Mouse (Mus musculus) heart, adult 18-20 months (tissue): Measurements from ENCODE around the gene Mixl1. TPM values are rescaled to one million over a fixed set of nuclear protein-coding genes. Genes with fewer than 3 reads are reported as not detected.

Experiments
- DNase-seq, 2 experiments: peaks; one replicate each; pipeline ENCODE4 v3.0.0; 2021 to 2022; ENCODE audit warnings: mixed read lengths in 1 of 2
- long read RNA-seq, 2 experiments: library from polyadenylated mRNA; stranded (forward); transcript quantifications; one replicate each; pipeline ENCODE4 v2.0.0; 2021
- total RNA-seq, 2 experiments: library from RNA; stranded (reverse); gene quantifications; 2 replicates each; pipeline ENCODE4 v1.2.3; 2021

Mixl1 gene
- total RNA-seq = not detected
- long read RNA-seq, experiment 1 = 0 reads
- long read RNA-seq, experiment 2 = 0 reads

- DNase-seq = no peak
Measured at GRCm38 (mm10) chr1:180696626-180697352, at the start of gene Mixl1. Gene Mixl1 (minus strand): TSS chr1:180697034.

- DNase-seq = no peak
Measured at GRCm38 (mm10) chr1:180729231-180729630, 32.4 kb upstream of the Mixl1 start.

GRCm38 (mm10) chr1:180726183-180726582, 29.3 kb upstream of the Mixl1 start:
- no peak for DNase-seq

GRCm38 (mm10) chr1:180725704-180726179, 28.9 kb upstream of the Mixl1 start, which contains the start of gene Acbd3:
Gene Acbd3 (plus strand): TSS chr1:180726043.
- peak; percentile 92 to 95 for DNase-seq

GRCm38 (mm10) chr1:180723701-180724238, 26.9 kb upstream of the Mixl1 start:
- DNase-seq = no peak

- no peak for DNase-seq
Measured at GRCm38 (mm10) chr1:180722608-180723007, 25.8 kb upstream of the Mixl1 start.

- DNase-seq = peak; percentile 73 to 94
Measured at GRCm38 (mm10) chr1:180719951-180720689, 23.3 kb upstream of the Mixl1 start.

- no peak for DNase-seq
Measured at GRCm38 (mm10) chr1:180719483-180719882, 22.6 kb upstream of the Mixl1 start.

GRCm38 (mm10) chr1:180718756-180719155, 21.9 kb upstream of the Mixl1 start:
- DNase-seq = no peak

- no peak for DNase-seq
Measured at GRCm38 (mm10) chr1:180708935-180709776, 12.3 kb upstream of the Mixl1 start.

- DNase-seq = no peak
Measured at GRCm38 (mm10) chr1:180707813-180708212, 11.0 kb upstream of the Mixl1 start.

GRCm38 (mm10) chr1:180707368-180707767, 10.5 kb upstream of the Mixl1 start:
- DNase-seq = no peak

GRCm38 (mm10) chr1:180703400-180703799, 6.6 kb upstream of the Mixl1 start:
- peak in 1 of 2 experiments; percentile 6 for DNase-seq

- no peak for DNase-seq
Measured at GRCm38 (mm10) chr1:180698063-180698462, 1.2 kb upstream of the Mixl1 start.

GRCm38 (mm10) chr1:180691284-180691683, 5.5 kb downstream of the Mixl1 start:
- DNase-seq = no peak

Other genes with a start within 250 kb of the Mixl1 start
- gene Stum, start 213.5 kb downstream of the Mixl1 start, total RNA-seq = 1 to 10 TPM; 2.6 to 3.1 TPM
- 10 to 100 TPM; 61.7 to 63.5 TPM for gene Parp1, start 128.1 kb downstream of the Mixl1 start, total RNA-seq
- gene Lin9, start 55.9 kb downstream of the Mixl1 start, total RNA-seq = 1 to 10 TPM; 2.0 to 2.1 TPM
- 10 to 100 TPM; 23.3 to 24.8 TPM for gene Acbd3, start 29.0 kb upstream of the Mixl1 start, total RNA-seq
- gene H3f3a, start 116.9 kb upstream of the Mixl1 start, total RNA-seq = 100 to 1,000 TPM; 363 to 405 TPM
- 10 to 100 TPM; 10.1 to 11.4 TPM for gene Sde2, start 154.1 kb upstream of the Mixl1 start, total RNA-seq
- gene Lefty2, start 196.1 kb upstream of the Mixl1 start, total RNA-seq = not detected
- 10 to 100 TPM; 12.2 to 12.4 TPM for gene Pycr2, start 207.3 kb upstream of the Mixl1 start, total RNA-seq
- gene Lefty1, start 238.0 kb upstream of the Mixl1 start, total RNA-seq = under 1 TPM; 0.28 to 0.84 TPM
- gene Tmem63a, start 245.3 kb upstream of the Mixl1 start, total RNA-seq = 10 to 100 TPM; 15.0 to 15.9 TPM